Mouse (Mus musculus): ENCODE data around the gene Syf2. TPM values are rescaled to one million over a fixed set of nuclear protein-coding genes. Genes with fewer than 3 reads are reported as not detected.

Gene Syf2
- polyA plus RNA-seq, 1 experiment from 2014 or later, result 89.4 TPM

GRCm38 (mm10) chr4:134955196-134955595 is 24.5 kb downstream of the Syf2 start:
- Histone ChIP-seq H3K4me2 (no peak overlapping the region), H3K27ac (ENCODE audit: low read depth, low read length) (no peak overlapping the region), H3K27me3 (replicated peaks; ENCODE audit: control insufficient read depth, insufficient read depth, low read length) (peaks cover 22% of the 10 kb centered on the region), H3K9me3 (ENCODE audit: control insufficient read depth, low read length) (no peaks in the 10 kb centered on the region), H3K9ac (ENCODE audit: low read depth, low read length) (no peak overlapping the region), H3K4me1 (replicated peaks; ENCODE audit: control insufficient read depth, insufficient read depth, low read length) (0 out of 2 replicates have a peak, but pooled peaks cover 8% of the 10 kb centered on the region), H3K4me3 (ENCODE audit: low read depth, low read length) (no peak overlapping the region), H3K36me3 (ENCODE audit: control insufficient read depth, insufficient read depth, low read length) (no peaks in the 10 kb centered on the region)
- ATAC-seq (replicated peaks; ENCODE audit: low FRiP score), result no peak
- DNase-seq (ENCODE audit: low spot score), result no peak
- 89% methylated on average over 2 of the region's 2 CpGs for WGBS

GRCm38 (mm10) chr4:134955845-134956244 is 25.1 kb downstream of the Syf2 start:
- Histone ChIP-seq H3K9ac (ENCODE audit: low read depth, low read length) (no peak overlapping the region), H3K27ac (ENCODE audit: low read depth, low read length) (no peak overlapping the region), H3K27me3 (replicated peaks; ENCODE audit: control insufficient read depth, insufficient read depth, low read length) (peaks cover 25% of the 10 kb centered on the region), H3K4me1 (replicated peaks; ENCODE audit: control insufficient read depth, insufficient read depth, low read length) (0 out of 2 replicates have a peak, but pooled peaks cover 5% of the 10 kb centered on the region), H3K4me3 (ENCODE audit: low read depth, low read length) (no peak overlapping the region), H3K36me3 (ENCODE audit: control insufficient read depth, insufficient read depth, low read length) (no peaks in the 10 kb centered on the region), H3K4me2 (no peak overlapping the region), H3K9me3 (ENCODE audit: control insufficient read depth, low read length) (no peaks in the 10 kb centered on the region)
- WGBS, result 63% methylated on average over 3 of the region's 3 CpGs
- no peak for ATAC-seq (replicated peaks; ENCODE audit: low FRiP score)
- DNase-seq (ENCODE audit: low spot score), result no peak

GRCm38 (mm10) chr4:134956328-134956727 is 25.6 kb downstream of the Syf2 start:
- H3K4me3 ChIP-seq (ENCODE audit: low read depth, low read length), result no peak overlapping the region
- DNase-seq (ENCODE audit: low spot score) (no peak), ATAC-seq (replicated peaks; ENCODE audit: low FRiP score) (0 out of 2 replicates have a peak, but pooled peaks have one; percentile 45)
- no peak overlapping the region for H3K4me2 ChIP-seq
- H3K36me3 ChIP-seq (ENCODE audit: control insufficient read depth, insufficient read depth, low read length), result no peaks in the 10 kb centered on the region
- no peaks in the 10 kb centered on the region for H3K9me3 ChIP-seq (ENCODE audit: control insufficient read depth, low read length)
- 16% methylated on average over 3 of the region's 3 CpGs for WGBS
- peaks cover 26% of the 10 kb centered on the region for H3K27me3 ChIP-seq (replicated peaks; ENCODE audit: control insufficient read depth, insufficient read depth, low read length)
- H3K27ac ChIP-seq (ENCODE audit: low read depth, low read length), result no peak overlapping the region
- no peak overlapping the region for H3K9ac ChIP-seq (ENCODE audit: low read depth, low read length)
- 0 out of 2 replicates have a peak, but pooled peaks cover 5% of the 10 kb centered on the region for H3K4me1 ChIP-seq (replicated peaks; ENCODE audit: control insufficient read depth, insufficient read depth, low read length)

- Histone ChIP-seq H3K4me3 (ENCODE audit: low read depth, low read length) (peak overlapping the region; percentile 35), H3K4me2 (peak overlapping the region; percentile 60), H3K9ac (ENCODE audit: low read depth, low read length) (peak overlapping the region; percentile 38; the same call in 1 of the 2 replicates), H3K4me1 (replicated peaks; ENCODE audit: control insufficient read depth, insufficient read depth, low read length) (peaks cover 10% of the 10 kb centered on the region), H3K27ac (ENCODE audit: low read depth, low read length) (no peak overlapping the region), H3K27me3 (replicated peaks; ENCODE audit: control insufficient read depth, insufficient read depth, low read length) (peaks cover 20% of the 10 kb centered on the region), H3K9me3 (ENCODE audit: control insufficient read depth, low read length) (no peaks in the 10 kb centered on the region), H3K36me3 (ENCODE audit: control insufficient read depth, insufficient read depth, low read length) (no peaks in the 10 kb centered on the region)
- ATAC-seq (replicated peaks; ENCODE audit: low FRiP score) (peak; percentile 82), DNase-seq (ENCODE audit: low spot score) (peak; percentile 58)
- WGBS, result 24% methylated on average over 19 of the region's 19 CpGs
Observed at GRCm38 (mm10) chr4:134963021-134963776, 32.5 kb downstream of the Syf2 start.

GRCm38 (mm10) chr4:134967887-134968604 is 37.3 kb downstream of the Syf2 start:
- 0 out of 2 replicates have a peak overlapping the region, but pooled peaks have one; percentile 22 for H3K9ac ChIP-seq (ENCODE audit: low read depth, low read length)
- H3K27ac ChIP-seq (ENCODE audit: low read depth, low read length), result no peak overlapping the region
- WGBS, result 73% methylated on average over 20 of the region's 20 CpGs
- ATAC-seq (replicated peaks; ENCODE audit: low FRiP score) (no peak; the same call in 1 of the 2 replicates), DNase-seq (ENCODE audit: low spot score) (no peak)
- 0 out of 2 replicates have a peak, but pooled peaks cover 2% of the 10 kb centered on the region for H3K27me3 ChIP-seq (replicated peaks; ENCODE audit: control insufficient read depth, insufficient read depth, low read length)
- no peaks in the 10 kb centered on the region for H3K9me3 ChIP-seq (ENCODE audit: control insufficient read depth, low read length)
- H3K36me3 ChIP-seq (ENCODE audit: control insufficient read depth, insufficient read depth, low read length), result no peaks in the 10 kb centered on the region
- no peak overlapping the region for H3K4me2 ChIP-seq
- H3K4me1 ChIP-seq (replicated peaks; ENCODE audit: control insufficient read depth, insufficient read depth, low read length), result peaks cover 17% of the 10 kb centered on the region
- no peak overlapping the region for H3K4me3 ChIP-seq (ENCODE audit: low read depth, low read length)

GRCm38 (mm10) chr4:134968605-134968976 is 37.9 kb downstream of the Syf2 start:
- 63% methylated on average over 18 of the region's 18 CpGs for WGBS
- no peak; the same call in 1 of the 2 replicates for ATAC-seq (replicated peaks; ENCODE audit: low FRiP score)
- Histone ChIP-seq H3K4me1 (replicated peaks; ENCODE audit: control insufficient read depth, insufficient read depth, low read length) (peaks cover 14% of the 10 kb centered on the region), H3K4me3 (ENCODE audit: low read depth, low read length) (no peak overlapping the region), H3K4me2 (no peak overlapping the region), H3K9me3 (ENCODE audit: control insufficient read depth, low read length) (no peaks in the 10 kb centered on the region), H3K36me3 (ENCODE audit: control insufficient read depth, insufficient read depth, low read length) (no peaks in the 10 kb centered on the region), H3K27ac (ENCODE audit: low read depth, low read length) (no peak overlapping the region), H3K9ac (ENCODE audit: low read depth, low read length) (no peak overlapping the region), H3K27me3 (replicated peaks; ENCODE audit: control insufficient read depth, insufficient read depth, low read length) (0 out of 2 replicates have a peak, but pooled peaks cover 2% of the 10 kb centered on the region)
- DNase-seq (ENCODE audit: low spot score), result no peak

- no peaks in the 10 kb centered on the region for H3K36me3 ChIP-seq (ENCODE audit: control insufficient read depth, insufficient read depth, low read length)
- 52% methylated on average over 14 of the region's 14 CpGs for WGBS
Observed at GRCm38 (mm10) chr4:134975261-134975928, 44.7 kb downstream of the Syf2 start.

GRCm38 (mm10) chr4:134975929-134976308 is 45.2 kb downstream of the Syf2 start:
- no peak overlapping the region for H3K27ac ChIP-seq (ENCODE audit: low read depth, low read length)
- DNase-seq (ENCODE audit: low spot score) (no peak), ATAC-seq (replicated peaks; ENCODE audit: low FRiP score) (no peak)
- H3K9ac ChIP-seq (ENCODE audit: low read depth, low read length), result no peak overlapping the region
- no peak overlapping the region for H3K4me2 ChIP-seq
- WGBS, result 92% methylated on average over 4 of the region's 4 CpGs
- H3K36me3 ChIP-seq (ENCODE audit: control insufficient read depth, insufficient read depth, low read length), result no peaks in the 10 kb centered on the region
- peaks cover 1% of the 10 kb centered on the region for H3K4me1 ChIP-seq (replicated peaks; ENCODE audit: control insufficient read depth, insufficient read depth, low read length)
- H3K4me3 ChIP-seq (ENCODE audit: low read depth, low read length), result no peak overlapping the region
- no peaks in the 10 kb centered on the region for H3K27me3 ChIP-seq (replicated peaks; ENCODE audit: control insufficient read depth, insufficient read depth, low read length)
- H3K9me3 ChIP-seq (ENCODE audit: control insufficient read depth, low read length), result no peaks in the 10 kb centered on the region

More at GRCm38 (mm10) chr4:134975261-134975928, 44.7 kb downstream of the Syf2 start:
- Histone ChIP-seq H3K9me3 (ENCODE audit: control insufficient read depth, low read length) (no peaks in the 10 kb centered on the region), H3K4me2 (no peak overlapping the region), H3K4me1 (replicated peaks; ENCODE audit: control insufficient read depth, insufficient read depth, low read length) (no peaks in the 10 kb centered on the region), H3K9ac (ENCODE audit: low read depth, low read length) (no peak overlapping the region), H3K27me3 (replicated peaks; ENCODE audit: control insufficient read depth, insufficient read depth, low read length) (no peaks in the 10 kb centered on the region), H3K4me3 (ENCODE audit: low read depth, low read length) (no peak overlapping the region), H3K27ac (ENCODE audit: low read depth, low read length) (no peak overlapping the region)
- no peak for DNase-seq (ENCODE audit: low spot score)
- no peak for ATAC-seq (replicated peaks; ENCODE audit: low FRiP score)
